9 mouse cellular contexts compared by ENCODE assay signal in the genomic region with DNA sequence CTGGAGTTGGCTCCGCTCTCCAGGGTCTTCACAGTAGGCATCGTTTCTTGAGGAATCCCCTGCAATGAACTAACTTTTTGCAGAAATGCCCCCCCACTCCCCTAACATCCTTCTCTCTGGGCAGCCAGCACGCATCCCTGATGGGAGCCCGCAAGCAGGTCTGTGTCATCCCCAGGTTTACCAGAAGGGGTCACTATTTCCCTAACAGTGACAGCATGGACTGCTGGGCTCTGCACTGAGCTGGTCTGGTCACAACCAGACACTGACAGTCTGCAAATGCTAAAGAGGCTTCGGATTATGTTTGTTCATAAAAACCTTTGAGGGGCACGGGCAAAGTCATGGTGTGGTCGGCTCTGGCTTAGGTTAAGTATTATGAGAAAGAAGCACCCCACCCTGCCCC.
DNase-seq lines count a peak whose midpoint lies in the region; ATAC-seq and TF ChIP-seq lines count a peak whose summit lies in the region.
"Had no signal": no experiment of that assay in that cellular context is flagged by ENCODE, and none has a peak within 500 bp of the region (broad histone marks: within the 10 kb centered on the region; RNA-seq: fewer than 3 reads in every experiment).

No protein-coding gene starts in this region.

- DNase-seq in c-Kit-negative CD71-positive TER-119-positive erythroid progenitor cells, embryonic 14.5 days (ENCODE audit: low read depth, low spot score), result peak; percentile 37
- peak; percentile 64 for DNase-seq in fibroblast of lung, adult 2 months (ENCODE audit: low read depth)
- DNase-seq in kidney, postnatal 14 days, result peak; percentile 86

- H3K9ac ChIP-seq in heart, embryonic 15.5 days, result no peak overlapping the region
- no peak overlapping the region for H3K9ac ChIP-seq in liver, embryonic 12.5 days
- H3K9ac ChIP-seq in neural tube, embryonic 12.5 days, result no peak overlapping the region
- no peak overlapping the region for H3K9ac ChIP-seq in stomach, embryonic 16.5 days (ENCODE audit: low read length)

- ATAC-seq in heart, embryonic 15.5 days (replicated peaks; ENCODE audit: insufficient number of reproducible peaks, insufficient read depth, low FRiP score, low read depth), result peak; percentile 61
- peak; percentile 71; the same call in 1 of the 2 replicates for ATAC-seq in liver, embryonic 12.5 days
- ATAC-seq in neural tube, embryonic 12.5 days (ENCODE audit: low FRiP score, low read depth), result peak; percentile 84
- peak; percentile 72; the same call in 1 of the 2 replicates for ATAC-seq in stomach, embryonic 16.5 days (ENCODE audit: insufficient read depth, low FRiP score)

- H3K4me2 ChIP-seq in heart, embryonic 15.5 days, result no peak overlapping the region
- no peak overlapping the region for H3K4me2 ChIP-seq in liver, embryonic 12.5 days
- no peak overlapping the region for H3K4me2 ChIP-seq in neural tube, embryonic 12.5 days (replicated peaks)
- H3K4me2 ChIP-seq in stomach, embryonic 16.5 days (ENCODE audit: low read depth, low read length), result no peak overlapping the region

- H3K27me3 ChIP-seq in E14TG2a.4 (ENCODE audit: insufficient read depth, low read length), result peaks cover 16% of the 10 kb centered on the region; the same call in 1 of the 2 replicates
- no peaks in the 10 kb centered on the region for H3K27me3 ChIP-seq in heart, embryonic 15.5 days
- peaks cover 15% of the 10 kb centered on the region; the same call in 1 of the 2 replicates for H3K27me3 ChIP-seq in liver, embryonic 12.5 days (replicated peaks)
- no peaks in the 10 kb centered on the region for H3K27me3 ChIP-seq in neural tube, embryonic 12.5 days (replicated peaks)
- no peaks in the 10 kb centered on the region for H3K27me3 ChIP-seq in stomach, embryonic 16.5 days (ENCODE audit: control insufficient read depth, insufficient read depth, low read length)

- TF ChIP-seq CTCF in E14TG2a.4 (conservative IDR thresholded peaks at IDR 0.05; ENCODE audit: low read length), result peak; percentile 70

- H3K36me3 ChIP-seq in E14TG2a.4 (ENCODE audit: insufficient read depth, low read length), result no peaks in the 10 kb centered on the region
- no peaks in the 10 kb centered on the region for H3K36me3 ChIP-seq in heart, embryonic 15.5 days
- no peaks in the 10 kb centered on the region for H3K36me3 ChIP-seq in liver, embryonic 12.5 days
- peaks cover 9% of the 10 kb centered on the region; the same call in 1 of the 2 replicates for H3K36me3 ChIP-seq in neural tube, embryonic 12.5 days
- H3K36me3 ChIP-seq in stomach, embryonic 16.5 days (ENCODE audit: control insufficient read depth, insufficient read depth, low read length), result no peaks in the 10 kb centered on the region

- 14% methylated on average over 7 of the region's 7 CpGs for WGBS in heart, embryonic 15.5 days
- 17% methylated on average over 7 of the region's 7 CpGs for WGBS in liver, embryonic 12.5 days (ENCODE audit: insufficient replicate concordance)
- 24% methylated on average over 7 of the region's 7 CpGs for WGBS in neural tube, embryonic 12.5 days
- 15% methylated on average over 7 of the region's 7 CpGs for WGBS in stomach, embryonic 16.5 days

- peaks cover 34% of the 10 kb centered on the region for H3K4me1 ChIP-seq in E14TG2a.4 (replicated peaks; ENCODE audit: low read depth, low read length)
- peaks cover 25% of the 10 kb centered on the region for H3K4me1 ChIP-seq in heart, embryonic 15.5 days (replicated peaks)
- H3K4me1 ChIP-seq in liver, embryonic 12.5 days, result peaks cover 10% of the 10 kb centered on the region
- no peaks in the 10 kb centered on the region for H3K4me1 ChIP-seq in neural tube, embryonic 12.5 days
- H3K4me1 ChIP-seq in stomach, embryonic 16.5 days (ENCODE audit: control insufficient read depth, insufficient read depth, low read length), result 0 out of 2 replicates have a peak, but pooled peaks cover 7% of the 10 kb centered on the region

- H3K9me3 ChIP-seq in E14TG2a.4 (ENCODE audit: low read length), result no peaks in the 10 kb centered on the region
- no peaks in the 10 kb centered on the region for H3K9me3 ChIP-seq in heart, embryonic 15.5 days (replicated peaks)
- no peaks in the 10 kb centered on the region for H3K9me3 ChIP-seq in liver, embryonic 12.5 days (replicated peaks)
- no peaks in the 10 kb centered on the region for H3K9me3 ChIP-seq in neural tube, embryonic 12.5 days
- no peaks in the 10 kb centered on the region for H3K9me3 ChIP-seq in stomach, embryonic 16.5 days (replicated peaks; ENCODE audit: control insufficient read depth, low read length)

- H3K27ac ChIP-seq in heart, embryonic 15.5 days, result peak overlapping the region; percentile 32; the same call in 1 of the 2 replicates
- H3K27ac ChIP-seq in liver, embryonic 12.5 days, result no peak overlapping the region
- H3K27ac ChIP-seq in neural tube, embryonic 12.5 days, result no peak overlapping the region
- no peak overlapping the region for H3K27ac ChIP-seq in stomach, embryonic 16.5 days (ENCODE audit: low read length)
- H3K27ac ChIP-seq: macrophage had no signal

- H3K4me3 ChIP-seq in E14TG2a.4 (replicated peaks; ENCODE audit: low read length), result no peak overlapping the region
- H3K4me3 ChIP-seq in heart, embryonic 15.5 days, result no peak overlapping the region
- no peak overlapping the region for H3K4me3 ChIP-seq in liver, embryonic 12.5 days
- no peak overlapping the region for H3K4me3 ChIP-seq in neural tube, embryonic 12.5 days
- no peak overlapping the region for H3K4me3 ChIP-seq in stomach, embryonic 16.5 days (replicated peaks; ENCODE audit: low read length)
